Comparison of ENCODE assay signal across 10 mouse cellular contexts in the genomic region with DNA sequence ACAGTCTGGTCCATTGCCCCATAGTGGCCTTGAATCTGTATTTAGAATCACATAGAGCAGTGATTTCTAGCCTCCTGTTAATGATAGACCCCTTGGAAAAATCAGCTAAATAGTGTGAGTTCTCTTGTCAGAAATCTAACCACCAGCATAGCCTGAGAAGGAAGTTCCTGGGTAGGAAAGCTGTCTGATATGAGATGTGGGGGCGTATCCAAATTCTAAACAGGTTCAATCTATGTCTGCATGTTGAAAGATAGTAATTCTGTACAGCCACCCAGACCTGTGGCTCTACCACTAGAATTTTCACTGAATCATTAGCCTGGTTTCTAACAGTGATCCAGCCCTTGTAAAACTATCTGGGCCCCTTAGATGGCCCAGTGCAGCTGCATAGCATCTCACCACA. TPM values are rescaled to one million over a fixed set of nuclear protein-coding genes. Genes with fewer than 3 reads are reported as not detected.
DNase-seq lines count a peak whose midpoint lies in the region; ATAC-seq and TF ChIP-seq lines count a peak whose summit lies in the region.
"Had no signal": no experiment of that assay in that cellular context is flagged by ENCODE, and none has a peak within 500 bp of the region (broad histone marks: within the 10 kb centered on the region; RNA-seq: fewer than 3 reads in every experiment).

No protein-coding gene starts in this region.

- TF ChIP-seq POLR2A in embryonic fibroblast, embryonic 13.5 days (IDR thresholded peaks at IDR 0.05; ENCODE audit: low read depth, low read length) = no peak
- TF ChIP-seq POLR2A in limb, embryonic 14.5 days (IDR thresholded peaks at IDR 0.05; ENCODE audit: borderline replicate concordance, extremely low read depth, insufficient read depth, insufficient read length) = no peak

- TF ChIP-seq CTCF in embryonic fibroblast, embryonic 13.5 days (IDR thresholded peaks at IDR 0.05; ENCODE audit: borderline replicate concordance, insufficient read depth, low read length) = no peak

- peak overlapping the region; percentile 69 for H3K4me2 ChIP-seq in liver, embryonic 11.5 days
- peak overlapping the region; percentile 53 for H3K4me2 ChIP-seq in limb, embryonic 14.5 days (replicated peaks; ENCODE audit: low read depth, low read length, severe bottlenecking)
- H3K4me2 ChIP-seq in neural tube, embryonic 14.5 days (ENCODE audit: low read depth, low read length) = peak overlapping the region; percentile 54; the same call in 1 of the 2 replicates

- no peaks in the 10 kb centered on the region for H3K36me3 ChIP-seq in liver, embryonic 11.5 days (ENCODE audit: control insufficient read depth, insufficient read depth, low read length)
- H3K36me3 ChIP-seq in limb, embryonic 14.5 days (ENCODE audit: control insufficient read depth, insufficient read depth, low read length) = peaks cover 8% of the 10 kb centered on the region; the same call in 1 of the 2 replicates
- no peaks in the 10 kb centered on the region for H3K36me3 ChIP-seq in neural tube, embryonic 14.5 days (ENCODE audit: control insufficient read depth, insufficient read depth, low read length)

- 62% methylated on average over 1 of the region's 1 CpGs for WGBS in liver, embryonic 11.5 days
- WGBS in limb, embryonic 14.5 days = 73% methylated on average over 1 of the region's 1 CpGs
- WGBS in neural tube, embryonic 14.5 days = 80% methylated on average over 1 of the region's 1 CpGs

- no peak overlapping the region for H3K27ac ChIP-seq in liver, embryonic 11.5 days (ENCODE audit: low read depth, low read length)
- no peak overlapping the region for H3K27ac ChIP-seq in embryonic fibroblast, embryonic 13.5 days (ENCODE audit: insufficient read depth, low read length)
- H3K27ac ChIP-seq in limb, embryonic 14.5 days (replicated peaks; ENCODE audit: low read depth, low read length) = no peak overlapping the region
- H3K27ac ChIP-seq in neural tube, embryonic 14.5 days (ENCODE audit: low read depth, low read length) = no peak overlapping the region

- no peaks in the 10 kb centered on the region for H3K9me3 ChIP-seq in liver, embryonic 11.5 days (ENCODE audit: control insufficient read depth, low read length)
- no peaks in the 10 kb centered on the region for H3K9me3 ChIP-seq in limb, embryonic 14.5 days (ENCODE audit: control insufficient read depth, low read length)
- H3K9me3 ChIP-seq in neural tube, embryonic 14.5 days (ENCODE audit: control insufficient read depth, low read length) = no peaks in the 10 kb centered on the region

- peaks cover 7% of the 10 kb centered on the region; the same call in 1 of the 2 replicates for H3K4me1 ChIP-seq in liver, embryonic 11.5 days (replicated peaks; ENCODE audit: control insufficient read depth, insufficient read depth, low read length)
- no peaks in the 10 kb centered on the region for H3K4me1 ChIP-seq in embryonic fibroblast, embryonic 13.5 days (ENCODE audit: control insufficient read depth, insufficient read depth, low read length)
- no peaks in the 10 kb centered on the region for H3K4me1 ChIP-seq in limb, embryonic 14.5 days (ENCODE audit: control insufficient read depth, insufficient read depth, low read length)
- H3K4me1 ChIP-seq in neural tube, embryonic 14.5 days (ENCODE audit: control insufficient read depth, insufficient read depth, low read length) = no peaks in the 10 kb centered on the region

- peaks cover 3% of the 10 kb centered on the region for H3K27me3 ChIP-seq in liver, embryonic 11.5 days (replicated peaks; ENCODE audit: control insufficient read depth, insufficient read depth, low read length)
- H3K27me3 ChIP-seq in limb, embryonic 14.5 days (ENCODE audit: control insufficient read depth, insufficient read depth, low read length) = no peaks in the 10 kb centered on the region
- H3K27me3 ChIP-seq in neural tube, embryonic 14.5 days (ENCODE audit: control insufficient read depth, insufficient read depth, low read length) = no peaks in the 10 kb centered on the region

- DNase-seq in liver, embryonic 11.5 days (ENCODE audit: low spot score) = no peak
- DNase-seq in liver = no peak
- DNase-seq in limb, embryonic 14.5 days (ENCODE audit: low spot score) = no peak
- no peak for DNase-seq in kidney, adult 8-10 months
- DNase-seq in layer of hippocampus, adult 9-11 months = no peak
- DNase-seq in layer of hippocampus, adult 18-20 months (ENCODE audit: low spot score in 2 of 2) = no peak

- H3K9ac ChIP-seq in liver, embryonic 11.5 days (ENCODE audit: low read depth, low read length) = no peak overlapping the region
- no peak overlapping the region for H3K9ac ChIP-seq in limb, embryonic 14.5 days (ENCODE audit: low read depth, low read length, severe bottlenecking)
- no peak overlapping the region for H3K9ac ChIP-seq in neural tube, embryonic 14.5 days (replicated peaks; ENCODE audit: low read depth, low read length)

- no peak overlapping the region; the same call in 1 of the 2 replicates for H3K4me3 ChIP-seq in liver, embryonic 11.5 days (ENCODE audit: low read depth, low read length)
- peak overlapping the region; percentile 77; the same call in 1 of the 2 replicates for H3K4me3 ChIP-seq in embryonic fibroblast, embryonic 13.5 days (ENCODE audit: insufficient read depth, low read length)
- peak overlapping the region; percentile 57; the same call in 1 of the 2 replicates for H3K4me3 ChIP-seq in limb, embryonic 14.5 days (replicated peaks; ENCODE audit: low read length)
- H3K4me3 ChIP-seq in neural tube, embryonic 14.5 days (ENCODE audit: low read depth, low read length) = no peak overlapping the region

- no peak for ATAC-seq in liver, embryonic 11.5 days (replicated peaks; ENCODE audit: low FRiP score)
- ATAC-seq in limb, embryonic 14.5 days (ENCODE audit: low FRiP score, low read depth) = no peak
- ATAC-seq in neural tube, embryonic 14.5 days (ENCODE audit: low read depth) = no peak

RNA-seq across cellular contexts. Expression of gene Zfp275, which starts 1.4 kb away (rescaled TPM):
- polyA plus RNA-seq in liver, embryonic 11.5 days (2014; fragmentation: Nextera tagmentation; extraction: Ambion mirVana) = 8.4 TPM in 2 replicates
- 35.4 and 42.6 TPM in 2 replicates for polyA plus RNA-seq in embryonic fibroblast, embryonic 13.5 days (2011; ENCODE audit: insufficient read length, low read depth, missing spikeins)
- polyA plus RNA-seq in limb, embryonic 14.5 days (2012; rRNA removed) = 38.1 and 48.7 TPM in 2 replicates
- 24.0 and 25.7 TPM in 2 replicates for polyA plus RNA-seq in limb, embryonic 14.5 days (2014; fragmentation: Nextera tagmentation; extraction: Ambion mirVana)
- polyA plus RNA-seq in neural tube, embryonic 14.5 days (2014; fragmentation: Nextera tagmentation; extraction: Ambion mirVana) = 12.9 and 15.3 TPM in 2 replicates
- 10 to 100 TPM; 10.7 to 12.6 TPM for total RNA-seq in layer of hippocampus, adult 18-20 months (2021)

RNA-seq across cellular contexts. Expression of gene Gm45015, which starts 7.2 kb away (rescaled TPM):
- not detected in 2 replicates for polyA plus RNA-seq in liver, embryonic 11.5 days (2014; fragmentation: Nextera tagmentation; extraction: Ambion mirVana)
- polyA plus RNA-seq in embryonic fibroblast, embryonic 13.5 days (2011; ENCODE audit: insufficient read length, low read depth, missing spikeins) = not detected in 2 replicates
- polyA plus RNA-seq in limb, embryonic 14.5 days (2012; rRNA removed) = not detected in 2 replicates
- not detected in 2 replicates for polyA plus RNA-seq in limb, embryonic 14.5 days (2014; fragmentation: Nextera tagmentation; extraction: Ambion mirVana)
- not detected in 2 replicates for polyA plus RNA-seq in neural tube, embryonic 14.5 days (2014; fragmentation: Nextera tagmentation; extraction: Ambion mirVana)
- not detected for total RNA-seq in layer of hippocampus, adult 18-20 months (2021)
- total RNA-seq: ES-E14; layer of hippocampus, adult 8-10 months had no signal

RNA-seq across cellular contexts. Expression of gene Xlr5a, which starts 51.0 kb away (rescaled TPM):
- not detected in 2 replicates for polyA plus RNA-seq in liver, embryonic 11.5 days (2014; fragmentation: Nextera tagmentation; extraction: Ambion mirVana)
- not detected in 2 replicates for polyA plus RNA-seq in embryonic fibroblast, embryonic 13.5 days (2011; ENCODE audit: insufficient read length, low read depth, missing spikeins)
- polyA plus RNA-seq in limb, embryonic 14.5 days (2012; rRNA removed) = 0.06 TPM in 1 of 2 replicates, not detected in the other
- 0.12 TPM in 1 of 2 replicates, not detected in the other for polyA plus RNA-seq in limb, embryonic 14.5 days (2014; fragmentation: Nextera tagmentation; extraction: Ambion mirVana)
- not detected in 2 replicates for polyA plus RNA-seq in neural tube, embryonic 14.5 days (2014; fragmentation: Nextera tagmentation; extraction: Ambion mirVana)
- not detected for total RNA-seq in layer of hippocampus, adult 18-20 months (2021)
- total RNA-seq: layer of hippocampus, adult 8-10 months had no signal

RNA-seq across cellular contexts. Expression of gene Xlr5c, which starts 51.0 kb away (rescaled TPM):
- not detected in 2 replicates for polyA plus RNA-seq in liver, embryonic 11.5 days (2014; fragmentation: Nextera tagmentation; extraction: Ambion mirVana)
- polyA plus RNA-seq in embryonic fibroblast, embryonic 13.5 days (2011; ENCODE audit: insufficient read length, low read depth, missing spikeins) = not detected in 2 replicates
- polyA plus RNA-seq in limb, embryonic 14.5 days (2012; rRNA removed) = not detected in 2 replicates
- not detected in 2 replicates for polyA plus RNA-seq in limb, embryonic 14.5 days (2014; fragmentation: Nextera tagmentation; extraction: Ambion mirVana)
- polyA plus RNA-seq in neural tube, embryonic 14.5 days (2014; fragmentation: Nextera tagmentation; extraction: Ambion mirVana) = not detected in 2 replicates
- total RNA-seq in layer of hippocampus, adult 18-20 months (2021) = not detected
- total RNA-seq: layer of hippocampus, adult 8-10 months had no signal

RNA-seq across cellular contexts. Expression of gene Gm18336, which starts 54.7 kb away (rescaled TPM):
- not detected in 2 replicates for polyA plus RNA-seq in liver, embryonic 11.5 days (2014; fragmentation: Nextera tagmentation; extraction: Ambion mirVana)
- not detected in 2 replicates for polyA plus RNA-seq in embryonic fibroblast, embryonic 13.5 days (2011; ENCODE audit: insufficient read length, low read depth, missing spikeins)
- not detected in 2 replicates for polyA plus RNA-seq in limb, embryonic 14.5 days (2012; rRNA removed)
- polyA plus RNA-seq in limb, embryonic 14.5 days (2014; fragmentation: Nextera tagmentation; extraction: Ambion mirVana) = not detected in 2 replicates
- polyA plus RNA-seq in neural tube, embryonic 14.5 days (2014; fragmentation: Nextera tagmentation; extraction: Ambion mirVana) = not detected in 2 replicates
- not detected for total RNA-seq in layer of hippocampus, adult 18-20 months (2021)
- total RNA-seq: layer of hippocampus, adult 8-10 months had no signal

Comparison
In these comparisons a context has a peak if more than half of its experiments do, and no peak if none do; other contexts are left out.
1. H3K4me3 ChIP-seq: peak in embryonic fibroblast, embryonic 13.5 days (single experiment) and limb, embryonic 14.5 days (single experiment); none in liver, embryonic 11.5 days (single experiment) and neural tube, embryonic 14.5 days (single experiment).
2. Peak in every context shown above with its lines, with median percentiles within 50 percentile points of each other: H3K4me2 ChIP-seq.